Mouse (Mus musculus): ENCODE results near the gene R3hcc1l.

R3hcc1l gene

GRCm38 (mm10) chr19:42599891-42600290 lies 81.3 kb downstream of the R3hcc1l start:
- DNase-seq (ENCODE audit: low read depth, low spot score) = no peak

GRCm38 (mm10) chr19:42600591-42600990 lies 82.0 kb downstream of the R3hcc1l start:
- DNase-seq (ENCODE audit: low read depth, low spot score) = no peak

- no peak for DNase-seq (ENCODE audit: low read depth, low spot score)
Measured at GRCm38 (mm10) chr19:42601445-42601844, 82.9 kb downstream of the R3hcc1l start.

GRCm38 (mm10) chr19:42602041-42602440 lies 83.5 kb downstream of the R3hcc1l start:
- no peak for DNase-seq (ENCODE audit: low read depth, low spot score)

DNA sequence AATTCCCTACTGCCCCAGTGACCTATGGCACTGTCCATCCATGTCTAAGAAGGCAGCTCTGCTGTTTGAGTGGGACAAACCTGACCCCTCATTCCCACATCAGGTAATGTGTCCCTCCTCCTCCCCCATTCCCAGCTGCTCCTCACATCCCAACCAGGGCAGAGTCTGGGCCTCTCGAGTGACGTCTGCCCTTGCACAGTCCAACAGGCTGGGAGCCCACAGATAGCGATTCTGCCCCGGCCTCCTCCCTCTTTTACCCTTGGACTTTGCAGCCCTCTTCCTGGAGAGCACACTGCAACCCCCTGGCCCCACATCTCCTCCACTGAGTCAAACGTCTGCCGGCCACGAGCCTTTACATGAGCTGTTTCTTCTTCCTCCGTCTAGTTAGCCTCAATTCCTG lies 84.0 kb downstream of the R3hcc1l start:
- DNase-seq (ENCODE audit: low read depth, low spot score) = no peak

DNA sequence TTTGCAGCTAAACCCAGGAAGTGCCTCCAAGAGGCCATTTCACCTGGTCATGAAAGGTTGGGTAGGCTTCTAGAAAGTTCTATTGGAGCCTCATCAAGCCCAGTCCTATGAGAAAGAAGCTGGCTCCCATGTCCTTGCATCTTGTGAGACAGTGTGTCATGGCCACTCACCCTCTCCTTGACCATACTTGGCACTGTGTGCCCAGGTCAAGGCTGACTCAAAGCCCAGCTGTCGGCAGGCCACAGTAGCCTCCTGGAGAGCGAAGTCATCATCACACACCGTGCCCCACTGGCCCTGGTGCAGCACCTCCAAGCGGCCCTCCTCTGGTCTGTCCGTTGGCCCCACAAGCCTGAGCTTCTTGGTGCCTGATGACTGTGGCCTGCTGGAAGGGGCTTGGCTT lies 89.5 kb downstream of the R3hcc1l start:
- no peak for DNase-seq (ENCODE audit: low read depth, low spot score)

DNA sequence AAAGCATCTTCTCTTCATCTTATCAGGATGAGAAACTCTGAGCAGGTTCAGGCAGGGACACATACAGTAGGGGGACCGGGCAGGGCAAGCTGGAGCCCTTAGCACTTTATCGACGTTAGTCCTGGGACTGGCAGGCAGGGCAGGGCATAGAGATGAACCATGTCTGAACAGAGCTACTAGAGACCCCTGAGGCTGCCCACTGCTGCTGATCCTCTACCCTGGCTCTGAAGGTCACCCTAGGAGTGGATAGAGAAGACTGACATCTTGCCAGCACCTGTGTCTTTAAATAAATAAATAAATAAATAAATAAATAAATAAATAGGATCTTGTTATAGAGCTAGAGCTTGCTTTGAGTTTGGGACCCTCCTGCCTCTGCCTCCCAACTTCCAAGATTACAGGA lies 91.2 kb downstream of the R3hcc1l start:
- no peak for DNase-seq (ENCODE audit: low read depth, low spot score)

- DNase-seq (ENCODE audit: low read depth, low spot score) = no peak
Measured at GRCm38 (mm10) chr19:42611746-42612145, 93.2 kb downstream of the R3hcc1l start.

DNA sequence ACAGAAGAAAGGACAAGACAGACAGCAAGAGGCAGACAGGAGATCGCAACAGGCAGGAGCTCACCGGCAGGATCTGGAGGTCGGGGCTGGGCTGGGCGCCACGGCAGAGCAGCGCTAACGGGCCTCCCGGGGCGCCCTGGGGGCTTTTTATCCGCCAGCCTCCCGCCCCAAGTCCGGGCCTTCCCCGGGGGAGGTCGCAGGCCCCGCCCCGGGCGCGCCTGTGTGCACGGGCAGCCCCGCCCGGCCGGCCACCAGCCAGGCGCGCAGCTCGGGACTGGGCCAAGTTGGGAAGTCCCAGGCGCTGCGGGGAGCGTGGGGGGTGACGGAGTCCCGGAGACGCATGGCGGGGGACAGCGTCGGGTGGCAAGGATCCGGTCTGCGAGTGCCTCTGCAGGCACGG lies 94.1 kb downstream of the R3hcc1l start, which contains the start of gene Loxl4:
Gene Loxl4 (minus strand): TSS at position 160 of the 400 bp plus-strand sequence.
- DNase-seq (ENCODE audit: low read depth, low spot score) = no peak

GRCm38 (mm10) chr19:42613116-42613515 lies 94.6 kb downstream of the R3hcc1l start:
- DNase-seq (ENCODE audit: low read depth, low spot score) = no peak

GRCm38 (mm10) chr19:42613647-42614225 lies 95.2 kb downstream of the R3hcc1l start:
- no peak for DNase-seq (ENCODE audit: low read depth, low spot score)

DNA sequence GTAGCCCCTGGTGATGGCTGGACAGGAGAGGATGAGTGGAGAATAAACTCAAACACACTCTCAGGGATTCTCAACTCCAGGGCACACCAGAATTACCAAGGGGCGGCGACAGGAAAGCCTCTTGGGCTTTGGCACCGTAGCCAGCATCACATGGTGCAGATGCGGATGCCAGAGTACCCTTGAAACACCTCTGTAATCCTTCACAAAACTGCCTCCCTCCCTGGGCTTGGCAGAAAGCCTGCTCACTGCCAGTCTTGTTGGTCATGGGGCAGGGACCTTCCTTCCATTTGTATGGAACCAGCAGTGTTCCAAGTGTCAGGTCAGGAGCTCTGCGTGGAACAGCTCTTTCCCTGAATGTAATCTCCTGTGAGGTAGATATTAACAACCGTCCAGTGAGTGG lies 109.5 kb downstream of the R3hcc1l start:
- no peak for DNase-seq (ENCODE audit: low read depth, low spot score)

DNA sequence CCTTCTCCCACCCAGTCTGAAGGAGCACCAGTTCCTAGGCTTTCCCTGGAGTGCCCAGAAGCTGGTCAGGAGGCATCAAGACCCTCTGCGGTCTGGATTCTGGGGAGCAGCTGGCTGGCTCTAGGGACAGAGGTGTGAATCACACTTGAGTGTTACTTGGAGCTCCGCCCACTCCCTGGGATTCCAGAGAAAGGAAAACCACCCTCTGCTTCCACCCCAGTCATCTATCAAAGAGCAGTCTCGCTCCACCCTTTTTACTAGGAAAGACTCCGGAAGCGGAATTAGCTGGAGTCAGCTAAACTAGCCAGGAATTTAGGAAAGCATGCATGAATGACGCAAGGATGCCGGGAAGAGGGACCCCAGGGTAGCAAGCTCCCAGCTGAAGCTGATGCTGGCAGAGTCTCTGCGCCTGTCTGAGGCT lies 113.0 kb downstream of the R3hcc1l start:
- DNase-seq (ENCODE audit: low read depth, low spot score) = no peak

DNA sequence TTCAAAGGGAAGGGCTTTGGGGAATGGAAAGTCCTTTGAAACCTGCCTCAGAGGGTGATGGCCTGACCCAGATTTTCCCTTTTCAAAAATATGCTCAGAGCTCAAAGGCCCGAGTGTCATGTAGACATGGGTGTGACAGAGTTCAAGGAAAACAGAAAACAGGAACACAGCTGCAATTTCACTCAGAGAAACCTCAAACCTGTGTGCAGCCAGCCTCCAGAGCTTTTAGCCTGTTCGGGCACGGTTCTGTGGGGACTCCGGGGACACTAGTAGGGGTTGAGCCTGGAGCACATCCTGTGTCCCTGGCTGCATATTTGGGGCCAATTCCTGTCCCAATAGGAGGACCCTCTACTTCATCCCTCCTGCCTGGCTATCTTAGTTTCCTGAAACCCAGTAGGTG lies 113.7 kb downstream of the R3hcc1l start:
- no peak for DNase-seq (ENCODE audit: low read depth, low spot score)

DNA sequence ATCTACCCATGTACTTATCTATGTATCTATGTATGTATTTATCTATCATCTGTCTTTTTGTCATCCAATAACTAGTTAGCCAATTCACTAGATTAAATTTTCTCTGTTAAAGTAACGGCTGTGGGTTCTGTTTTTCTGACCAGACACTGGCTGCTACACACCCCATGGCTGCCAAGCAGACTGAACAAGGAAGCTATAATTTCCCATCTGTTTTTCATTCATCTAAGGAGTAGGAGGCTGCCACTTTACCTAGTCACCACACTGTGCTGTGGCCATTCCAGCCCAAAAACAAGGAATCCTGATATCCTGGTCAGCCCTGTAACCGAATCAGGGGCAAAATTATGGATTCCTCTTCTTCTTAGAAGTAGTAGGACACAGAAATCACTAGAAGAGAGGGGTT lies 115.1 kb downstream of the R3hcc1l start:
- no peak for DNase-seq (ENCODE audit: low read depth, low spot score)

DNA sequence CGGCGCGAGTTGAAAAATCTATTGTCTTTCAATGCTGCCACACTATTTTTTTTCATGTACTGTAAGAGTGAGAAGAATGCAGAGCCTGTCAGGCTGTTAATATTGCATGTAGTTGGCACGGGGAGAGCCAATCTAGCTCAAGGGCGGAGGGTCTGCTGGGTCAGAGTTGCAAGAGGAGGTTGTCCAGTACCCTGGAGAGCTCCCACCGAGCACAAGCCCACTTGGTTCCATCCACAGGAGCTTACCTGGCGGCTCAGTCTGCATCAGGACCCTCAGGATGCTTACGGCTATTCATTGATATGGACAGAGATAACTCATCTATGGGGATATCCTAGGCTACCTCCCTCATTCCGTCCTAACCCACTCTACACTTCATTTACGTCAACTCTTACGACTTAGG lies 118.1 kb downstream of the R3hcc1l start:
- no peak for DNase-seq (ENCODE audit: low read depth, low spot score)

DNA sequence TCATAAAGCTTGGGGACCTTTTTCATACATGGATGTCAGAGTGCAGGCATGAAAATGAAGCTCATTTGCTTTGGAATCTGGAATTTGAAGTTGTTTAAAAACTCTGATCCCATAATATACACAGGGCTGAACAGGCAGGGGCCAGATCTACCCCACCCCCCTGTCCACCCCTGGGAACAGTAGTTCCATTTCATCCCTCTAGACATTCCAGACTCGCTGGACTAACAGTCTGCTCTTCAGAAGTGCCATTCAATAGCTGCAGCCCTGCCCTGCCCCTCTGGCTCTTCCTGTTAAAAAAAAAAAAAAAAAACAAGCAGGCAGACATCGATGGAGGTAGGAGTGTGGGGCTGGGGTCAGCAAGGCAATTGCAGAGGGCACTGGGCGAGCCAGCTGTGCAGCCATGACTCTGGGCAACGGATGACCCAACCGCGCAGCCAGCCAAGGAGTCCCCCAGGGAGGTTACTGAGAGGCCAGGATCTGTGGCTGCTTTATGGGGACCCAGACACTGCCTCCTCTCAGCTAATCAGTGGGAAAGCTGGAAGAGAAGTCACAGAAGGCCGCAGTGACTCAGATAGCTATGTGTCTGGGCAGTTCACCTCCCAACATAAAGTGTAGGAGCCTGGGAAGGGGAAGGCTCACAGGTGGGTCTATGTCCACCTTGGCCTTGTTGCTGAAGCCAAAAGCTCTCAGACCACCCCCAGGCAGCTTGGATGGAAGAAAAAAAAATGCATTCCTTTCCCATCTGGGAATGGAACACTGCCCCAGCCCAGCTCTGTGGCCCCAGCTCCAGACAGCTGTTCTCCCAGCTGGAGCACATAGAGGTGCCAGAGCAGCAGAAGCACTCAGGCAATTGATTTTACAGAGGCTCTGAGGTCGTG lies 120.3 kb downstream of the R3hcc1l start:
- no peak for DNase-seq (ENCODE audit: low read depth, low spot score)

DNA sequence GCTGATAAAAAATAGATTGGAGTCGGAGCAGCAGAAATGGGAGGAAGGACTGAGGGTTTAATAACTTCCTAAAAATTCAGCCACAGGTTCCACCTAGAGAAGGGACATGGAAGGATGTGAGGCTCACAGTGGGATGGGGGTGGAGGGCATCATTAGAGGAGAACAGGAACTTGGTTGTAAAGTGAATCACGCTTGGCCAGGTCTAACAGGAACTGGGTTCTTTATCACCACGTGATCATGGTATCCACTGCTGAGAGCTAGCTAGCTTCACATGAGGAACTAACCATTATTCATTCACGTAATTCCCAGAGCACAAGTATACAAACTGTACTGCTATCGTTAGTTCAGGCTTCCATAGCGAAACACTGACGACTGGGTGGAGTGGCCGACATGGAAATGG lies 121.0 kb downstream of the R3hcc1l start:
- no peak for DNase-seq (ENCODE audit: low read depth, low spot score)

- DNase-seq (ENCODE audit: low read depth, low spot score) = no peak
Measured at GRCm38 (mm10) chr19:42640211-42640610, 121.7 kb downstream of the R3hcc1l start.
